Mouse (Mus musculus) ZHBTc4 (cell line): ENCODE measurements around the gene Ablim1.

Experiments
- DNase-seq: peaks from one replicate; pipeline ENCODE4 v3.0.0-alpha.2; 2011; ENCODE audit warnings: low read depth, low spot score

Gene Ablim1

GRCm38 (mm10) chr19:57222657-57223056 is 92.1 kb downstream of the Ablim1 start:
- no peak for DNase-seq

- no peak for DNase-seq
These were observed 93.0 kb downstream of the Ablim1 start for GRCm38 (mm10) chr19:57221684-57222235.

DNA sequence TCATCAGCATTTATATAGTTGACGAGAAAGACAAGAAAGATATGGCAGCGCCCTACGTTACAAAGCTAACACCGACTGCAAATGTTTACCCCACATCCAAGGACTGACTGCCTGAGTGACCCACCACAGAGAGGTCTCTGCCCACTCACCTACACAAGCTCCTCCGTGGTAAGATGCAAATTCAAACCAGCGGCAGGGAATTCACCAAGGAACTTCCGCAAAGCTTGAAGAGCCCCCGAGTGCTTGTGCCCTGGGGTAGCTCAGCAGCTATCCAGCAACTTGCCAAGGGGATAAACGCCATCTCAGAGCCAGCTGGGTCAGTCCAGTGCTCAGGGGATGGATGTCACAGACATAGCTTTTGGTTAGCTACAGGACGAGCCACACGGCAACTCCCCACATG is 95.0 kb downstream of the Ablim1 start:
- no peak for DNase-seq

DNA sequence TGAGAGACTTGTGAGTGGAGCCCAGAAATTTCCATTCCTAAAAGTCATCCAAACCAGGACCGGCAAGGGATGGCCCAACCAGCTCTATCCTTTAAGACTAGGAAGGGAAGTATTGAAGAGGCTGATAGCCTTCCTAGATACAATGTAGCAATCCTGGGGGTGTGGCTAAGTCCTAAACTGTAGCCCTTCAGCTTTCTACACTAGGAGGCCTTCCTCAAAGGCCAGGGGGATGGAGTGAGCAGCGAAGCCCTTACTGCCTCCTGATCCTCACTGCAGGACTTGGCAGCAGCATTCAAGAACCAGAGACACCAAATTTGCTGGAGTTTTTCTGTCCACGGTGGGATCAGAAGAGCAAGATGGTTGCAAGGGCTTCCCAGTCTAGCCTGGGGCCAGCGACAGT is 97.6 kb downstream of the Ablim1 start:
- no peak for DNase-seq

GRCm38 (mm10) chr19:57215527-57215926 is 99.2 kb downstream of the Ablim1 start:
- no peak for DNase-seq

- no peak for DNase-seq
These were observed 102.3 kb downstream of the Ablim1 start for GRCm38 (mm10) chr19:57212406-57212805.

- peak; percentile 37 for DNase-seq
These were observed 103.1 kb downstream of the Ablim1 start for GRCm38 (mm10) chr19:57211444-57212111.

GRCm38 (mm10) chr19:57210924-57211323 is 103.8 kb downstream of the Ablim1 start:
- no peak for DNase-seq

DNA sequence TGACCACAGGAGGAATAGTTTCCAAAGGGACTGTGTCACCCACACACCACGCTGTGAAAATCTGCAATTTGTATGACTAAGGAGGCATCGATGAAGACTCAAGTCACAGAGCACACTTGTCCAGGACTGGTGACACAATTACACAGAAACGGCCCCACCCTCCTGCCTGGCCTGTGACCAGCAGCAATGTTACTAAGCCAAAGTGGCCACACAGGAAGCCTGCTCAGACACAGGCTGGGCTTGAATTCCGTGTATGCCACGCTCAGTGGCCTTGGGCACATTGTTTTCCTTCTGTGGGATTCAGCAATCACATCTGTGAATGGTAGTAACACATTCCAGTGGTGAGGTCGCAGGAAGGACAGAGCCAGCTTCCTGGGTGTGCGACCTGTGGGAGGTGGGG is 110.6 kb downstream of the Ablim1 start:
- DNase-seq, result peak; percentile 76

- no peak for DNase-seq
These were observed 112.2 kb downstream of the Ablim1 start for GRCm38 (mm10) chr19:57202554-57202953.

GRCm38 (mm10) chr19:57201090-57201483 is 113.6 kb downstream of the Ablim1 start:
- DNase-seq, result no peak

GRCm38 (mm10) chr19:57200477-57201089 is 114.1 kb downstream of the Ablim1 start:
- DNase-seq, result peak; percentile 83

GRCm38 (mm10) chr19:57199361-57199760 is 115.4 kb downstream of the Ablim1 start:
- no peak for DNase-seq

- no peak for DNase-seq
These were observed 116.2 kb downstream of the Ablim1 start for GRCm38 (mm10) chr19:57198531-57198930.

GRCm38 (mm10) chr19:57198029-57198428 is 116.7 kb downstream of the Ablim1 start:
- no peak for DNase-seq

- peak; percentile 75 for DNase-seq
These were observed 117.5 kb downstream of the Ablim1 start for GRCm38 (mm10) chr19:57197043-57197817.

DNA sequence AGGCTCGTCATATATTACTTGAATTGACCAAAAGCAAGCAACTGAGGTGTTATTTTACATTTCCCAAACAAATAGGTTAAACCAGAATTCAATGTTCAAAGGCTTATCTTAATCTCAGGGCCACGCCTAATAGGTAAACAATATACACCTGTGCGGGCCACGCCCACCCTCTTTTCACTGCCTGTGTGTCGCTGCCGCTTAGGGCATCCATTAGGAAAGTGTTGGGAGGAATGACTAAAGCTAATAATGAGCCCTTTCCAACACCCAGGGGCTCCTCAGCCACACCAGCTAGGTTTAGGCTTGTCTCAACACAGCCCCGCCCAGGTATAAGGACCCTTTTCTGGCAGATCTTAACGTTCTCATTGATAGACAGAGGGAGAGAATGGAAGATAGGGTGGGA is 118.1 kb downstream of the Ablim1 start:
- DNase-seq, result no peak

- DNase-seq, result no peak
These were observed 119.4 kb downstream of the Ablim1 start for GRCm38 (mm10) chr19:57195169-57195930.

DNA sequence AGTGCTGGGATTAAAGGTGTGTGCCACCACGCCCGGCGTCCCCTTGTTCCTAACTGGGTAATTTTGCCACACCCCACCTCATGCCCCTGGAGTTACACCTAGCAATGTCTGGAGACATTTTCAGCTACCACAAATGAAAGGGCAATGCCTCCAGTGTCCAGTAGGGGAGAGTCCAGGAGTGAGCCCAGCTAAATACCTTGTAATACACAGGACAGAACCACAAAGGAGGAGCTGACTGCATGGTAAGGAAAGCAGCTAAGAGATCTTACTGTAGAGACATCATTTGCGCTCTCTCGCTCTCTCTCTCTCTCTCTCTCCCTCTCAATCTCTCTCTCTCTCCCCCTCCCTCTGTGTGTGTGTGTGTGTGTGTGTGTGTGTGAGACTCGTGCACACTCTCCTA is 120.8 kb downstream of the Ablim1 start:
- peak; percentile 82 for DNase-seq

DNA sequence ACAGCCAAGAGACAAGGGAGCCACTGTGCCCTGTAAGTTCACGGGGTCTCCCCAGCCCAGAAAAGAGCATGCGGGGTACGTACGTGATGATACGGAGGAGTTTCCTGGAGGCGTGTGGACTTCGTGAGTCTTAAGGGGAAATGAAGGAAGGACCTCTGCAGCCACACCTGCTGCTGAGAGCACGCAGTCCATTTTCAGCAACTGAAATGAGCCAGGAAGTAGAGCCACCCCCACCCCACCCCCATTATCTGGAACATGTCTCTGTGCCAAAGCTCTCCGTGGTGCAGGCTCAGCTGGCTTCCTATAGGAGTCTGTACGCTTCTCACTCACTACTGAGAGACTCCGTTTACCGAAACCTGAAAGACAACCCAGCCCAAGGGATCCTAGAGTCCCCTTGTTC is 121.3 kb downstream of the Ablim1 start:
- DNase-seq, result no peak

DNA sequence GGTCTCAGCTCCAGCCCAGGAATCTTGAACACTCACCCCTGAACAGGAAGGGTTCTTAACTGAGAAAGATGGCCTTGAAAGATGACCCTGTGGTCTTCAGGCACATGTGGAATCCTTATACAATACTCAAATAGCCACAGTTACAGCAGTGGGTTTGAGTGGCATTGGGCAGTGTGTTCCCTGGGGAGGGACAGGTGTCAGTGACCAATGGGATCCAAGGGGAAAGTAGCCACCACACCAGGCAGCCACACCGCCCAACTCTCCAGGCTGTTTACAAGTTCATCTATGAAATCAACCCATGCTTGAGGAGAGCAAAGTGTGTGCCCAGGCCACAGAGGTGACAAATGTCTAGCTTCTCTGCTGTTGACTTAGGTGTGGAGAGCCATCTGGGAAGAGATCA is 123.6 kb downstream of the Ablim1 start:
- DNase-seq, result no peak

GRCm38 (mm10) chr19:57189427-57189826 is 125.3 kb downstream of the Ablim1 start:
- no peak for DNase-seq
